Mouse (Mus musculus) ES-E14 (cell line): ENCODE results near the gene Anks3. TPM values are rescaled to one million over a fixed set of nuclear protein-coding genes. Genes with fewer than 3 reads are reported as not detected.
A peak's percentile ranks its signal among the peaks of the same experiment; 100 is the strongest.

Source experiments
- DNase-seq: peaks from one replicate; pipeline ENCODE4 v3.0.0-alpha.2; 2013; ENCODE audit warnings: low read depth, low spot score
- H3K27ac ChIP-seq: 2 replicates; pipeline ENCODE4 v1.5.1; 2012; ENCODE audit warnings: low read depth, mild to moderate bottlenecking, low read length, moderate library complexity, mixed read lengths; ENCODE audit not compliant: poor library complexity, insufficient read depth, severe bottlenecking
- H3K36me3 ChIP-seq: 2 replicates; pipeline ENCODE4 v1.6.1; 2012; ENCODE audit warnings: mild to moderate bottlenecking, low read length, moderate library complexity, mixed read lengths; ENCODE audit not compliant: control insufficient read depth, poor library complexity, insufficient read depth, severe bottlenecking
- H3K4me1 ChIP-seq, 2 experiments: fragments of 150-350 bp in 1 of 2; sonication (generic) in 1 of 2; 2 replicates each; pipeline ENCODE4 v1.6.1; 2012; ENCODE audit warnings: low read length in 2 of 2, mild to moderate bottlenecking in 1 of 2, mixed read lengths in 1 of 2; ENCODE audit not compliant: control insufficient read depth in 2 of 2, insufficient read depth in 2 of 2, poor library complexity in 1 of 2
- H3K4me3 ChIP-seq, 2 experiments: fragments of 150-350 bp in 1 of 2; sonication (generic) in 1 of 2; 2 replicates each; pipeline ENCODE4 v1.5.1; 2012; ENCODE audit warnings: low read length in 2 of 2, low read depth in 1 of 2, mild to moderate bottlenecking in 1 of 2, mixed read lengths in 1 of 2; ENCODE audit not compliant: insufficient read depth in 1 of 2, poor library complexity in 1 of 2, severe bottlenecking in 1 of 2
- H3K9ac ChIP-seq: 2 replicates; pipeline ENCODE4 v1.6.1; 2012; ENCODE audit warnings: low read depth, mild to moderate bottlenecking, low read length, mixed read lengths; ENCODE audit not compliant: poor library complexity, insufficient read depth, severe bottlenecking
- H3K9me3 ChIP-seq: fragments of 150-350 bp; sonication (generic); 2 replicates; pipeline ENCODE4 v1.6.1; 2012; ENCODE audit warnings: low read depth, mild to moderate bottlenecking, low read length; ENCODE audit not compliant: control insufficient read depth, insufficient read depth
- CHD2 ChIP-seq: IDR thresholded peaks from 2 replicates; pipeline ENCODE4 v1.6.1; 2014; ENCODE audit warnings: mild to moderate bottlenecking, low read depth, low read length, inconsistent platforms
- HCFC1 ChIP-seq: IDR thresholded peaks from 2 replicates; pipeline ENCODE4 v1.6.1; 2012; ENCODE audit warnings: low read length, inconsistent platforms, borderline replicate concordance; ENCODE audit not compliant: insufficient read depth
- MAFK ChIP-seq: IDR thresholded peaks from 2 replicates; pipeline ENCODE4 v1.6.1; 2014; ENCODE audit warnings: mild to moderate bottlenecking, low read depth, low read length, inconsistent platforms; ENCODE audit not compliant: insufficient read depth
- ZC3H11A ChIP-seq: IDR thresholded peaks from 2 replicates; pipeline ENCODE4 v1.6.1; 2012; ENCODE audit warnings: low read depth, mild to moderate bottlenecking, inconsistent platforms, low read length, borderline replicate concordance
- ZNF384 ChIP-seq: IDR thresholded peaks from 2 replicates; pipeline ENCODE4 v1.6.1; 2012; ENCODE audit warnings: low read depth, low read length, inconsistent platforms
- in situ Hi-C, 2 experiments: fragments of 600-800 bp; cut with MboI; formaldehyde crosslinking; loops; one replicate each; pipeline ENCODE4 v1.15.1; 2025; ENCODE audit warnings: low sequenced_read_pairs in 2 of 2, inconsistent platforms in 1 of 2; ENCODE audit not compliant: unreplicated experiment in 2 of 2
- total RNA-seq: library from RNA; depleted of rRNA; stranded (reverse); fragments of 300-350 nt; gene quantifications from 2 replicates; pipeline ENCODE4 v1.2.3, GENCODE M21; 2012

Anks3 gene
- total RNA-seq, 1 experiment = 34.9 TPM

DNA sequence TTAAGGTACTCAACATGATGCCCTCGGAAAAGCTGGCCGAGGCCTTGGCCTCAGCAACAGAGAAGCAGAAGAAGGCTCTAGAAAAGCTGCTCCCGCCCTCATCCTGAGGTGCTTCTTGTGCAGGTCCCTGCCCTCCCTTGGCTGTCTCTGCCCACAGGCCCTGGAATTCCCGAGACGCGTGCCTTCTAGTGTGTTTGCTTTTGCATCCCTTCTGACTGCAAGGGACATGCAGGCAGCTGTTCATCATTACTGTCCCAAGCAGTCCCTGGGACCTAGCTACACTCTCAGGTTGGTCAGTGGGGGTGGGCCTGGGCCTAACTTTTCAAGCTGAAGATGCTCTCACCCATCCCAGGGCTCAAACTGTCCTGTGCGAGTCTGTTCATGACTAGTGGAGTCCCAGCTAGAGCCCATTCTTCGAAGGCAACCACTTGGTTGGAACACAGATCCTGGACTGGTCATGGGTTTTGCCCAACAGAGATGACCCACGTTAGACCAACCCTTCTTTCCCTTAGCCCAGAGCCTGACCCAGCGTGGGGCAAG lies 23.6 kb downstream of the Anks3 start:
- no peak for TF ChIP-seq ZC3H11A
- no peak for TF ChIP-seq HCFC1
- TF ChIP-seq ZNF384 = no peak
- no peak for TF ChIP-seq MAFK
- no peak for TF ChIP-seq CHD2
- Histone ChIP-seq H3K4me3 (no peak overlapping the region), H3K36me3 (peaks cover 35% of the 10 kb centered on the region), H3K9ac (no peak overlapping the region), H3K27ac (no peak overlapping the region), H3K9me3 (no peaks in the 10 kb centered on the region), H3K4me1 (peaks cover 4 to 5% of the 10 kb centered on the region in 2 experiments; a peak in 3 of 4 replicates)
- in situ Hi-C loops = no loop called here
- no peak for DNase-seq

GRCm38 (mm10) chr16:4939412-4939811 lies 24.6 kb downstream of the Anks3 start:
- peaks cover 38% of the 10 kb centered on the region for H3K36me3 ChIP-seq
- TF ChIP-seq ZC3H11A (no peak), HCFC1 (no peak), MAFK (no peak), ZNF384 (no peak), CHD2 (no peak)
- no peaks in the 10 kb centered on the region for H3K9me3 ChIP-seq
- peak overlapping the region; percentile 84 to 93 for H3K4me3 ChIP-seq
- peak; percentile 29 for DNase-seq
- in situ Hi-C loops = no loop called here
- H3K4me1 ChIP-seq = peaks cover 4 to 6% of the 10 kb centered on the region in 2 experiments; a peak in 3 of 4 replicates
- H3K27ac ChIP-seq = peak overlapping the region; percentile 42; the same call in 1 of the 2 replicates
- peak overlapping the region; percentile 90 for H3K9ac ChIP-seq

- Histone ChIP-seq H3K27ac (peak overlapping the region; percentile 42; the same call in 1 of the 2 replicates), H3K9me3 (no peaks in the 10 kb centered on the region), H3K4me1 (peaks cover 4 to 6% of the 10 kb centered on the region in 2 experiments; a peak in 3 of 4 replicates), H3K36me3 (peaks cover 38% of the 10 kb centered on the region), H3K4me3 (peak overlapping the region; percentile 84 to 93), H3K9ac (peak overlapping the region; percentile 90)
- in situ Hi-C loops = no loop called here
- TF ChIP-seq HCFC1 = no peak
- TF ChIP-seq CHD2 = no peak
- no peak for TF ChIP-seq ZC3H11A
- TF ChIP-seq MAFK = no peak
- no peak for TF ChIP-seq ZNF384
- DNase-seq = peak; percentile 97
Measured at GRCm38 (mm10) chr16:4938989-4939388, 25.0 kb downstream of the Anks3 start.

DNA sequence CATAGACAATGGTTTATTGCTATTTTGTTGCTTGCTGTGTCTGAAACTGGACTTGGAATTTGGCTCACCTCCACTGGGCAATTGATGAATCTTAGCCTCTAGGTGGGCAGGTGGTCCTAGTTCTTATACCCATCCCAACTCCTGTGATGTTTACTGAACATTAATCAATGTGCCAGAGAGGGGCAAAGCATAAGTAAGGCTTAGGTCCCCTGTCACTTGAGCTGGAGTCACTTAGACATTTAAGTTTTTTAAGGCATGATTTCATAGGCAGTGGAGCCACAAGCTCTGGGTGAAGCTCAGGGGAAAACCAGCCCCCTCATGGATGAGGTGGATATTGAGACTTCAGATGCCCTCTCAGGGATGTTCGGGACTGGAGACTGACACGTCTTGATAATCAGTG lies 25.5 kb downstream of the Anks3 start, which contains the start of gene Nudt16l1:
Gene Nudt16l1, plus strand, starts transcription at position 301 of the 400 bp plus-strand sequence.
- H3K4me3 ChIP-seq = peak within 1 kb of the TSS; percentile 84 to 93
- peaks cover 36% of the 10 kb centered on the region for H3K36me3 ChIP-seq
- in situ Hi-C loops = no loop called here
- peaks cover 4 to 6% of the 10 kb centered on the region in 2 experiments; a peak in 3 of 4 replicates for H3K4me1 ChIP-seq
- DNase-seq = no peak
- TF ChIP-seq MAFK (no peak), ZNF384 (no peak), ZC3H11A (no peak), CHD2 (no peak), HCFC1 (no peak)
- H3K27ac ChIP-seq = peak within 1 kb of the TSS; percentile 42; the same call in 1 of the 2 replicates
- no peaks in the 10 kb centered on the region for H3K9me3 ChIP-seq
- peak within 1 kb of the TSS; percentile 90 for H3K9ac ChIP-seq
